Mouse (Mus musculus) myocyte (in vitro differentiated cells): ENCODE results near the gene Sdk2. TPM values are rescaled to one million over a fixed set of nuclear protein-coding genes. Genes with fewer than 3 reads are reported as not detected.

Experiments
- H3K27me3 ChIP-seq: one replicate; pipeline ENCODE4 v1.6.1; 2011; ENCODE audit not compliant: control insufficient read depth, insufficient read depth, insufficient read length
- H3K36me3 ChIP-seq: one replicate; pipeline ENCODE4 v1.6.1; 2011; ENCODE audit not compliant: control insufficient read depth, insufficient read depth
- H3K4me2 ChIP-seq: one replicate; pipeline ENCODE4 v1.6.1; 2011; ENCODE audit warnings: low read depth, control low read depth
- H3K4me3 ChIP-seq: one replicate; pipeline ENCODE4 v1.5.1; 2011; ENCODE audit warnings: mild to moderate bottlenecking, control low read depth, moderate library complexity
- H3K79me2 ChIP-seq: one replicate; pipeline ENCODE4 v1.6.1; 2011; ENCODE audit not compliant: control insufficient read depth, insufficient read depth
- H3ac ChIP-seq: one replicate; pipeline ENCODE4 v1.6.1; 2011; ENCODE audit not compliant: control insufficient read depth, insufficient read length
- CEBPB ChIP-seq: IDR thresholded peaks from 2 replicates; pipeline ENCODE4 v1.6.1; 2011; ENCODE audit warnings: mild to moderate bottlenecking, moderate library complexity; ENCODE audit not compliant: poor library complexity, insufficient read depth, severe bottlenecking
- E2F4 ChIP-seq: IDR thresholded peaks from one replicate; pipeline ENCODE4 v1.6.1; 2011; ENCODE audit warnings: mild to moderate bottlenecking, control low read depth, moderate library complexity; ENCODE audit not compliant: insufficient read depth
- MAX ChIP-seq: IDR thresholded peaks from one replicate; pipeline ENCODE4 v1.6.1; 2011; ENCODE audit warnings: low read depth, mild to moderate bottlenecking, control low read depth
- MYOD1 ChIP-seq, 3 experiments: IDR thresholded peaks; one replicate each; pipeline ENCODE4 v1.6.1; 2011; ENCODE audit warnings: control low read depth in 2 of 3, low read depth in 2 of 3, mild to moderate bottlenecking in 2 of 3, moderate library complexity in 1 of 3; ENCODE audit not compliant: insufficient read length in 2 of 3, control insufficient read depth in 1 of 3
- MYOG ChIP-seq, 3 experiments: IDR thresholded peaks; one replicate each; pipeline ENCODE4 v1.6.1; 2011; ENCODE audit warnings: control low read depth in 2 of 3, low read depth in 2 of 3, mild to moderate bottlenecking in 2 of 3; ENCODE audit not compliant: insufficient read length in 2 of 3, control insufficient read depth in 1 of 3, insufficient read depth in 1 of 3
- POLR2A ChIP-seq: IDR thresholded peaks from one replicate; pipeline ENCODE4 v1.6.1; 2011; ENCODE audit warnings: low read depth, mild to moderate bottlenecking, control low read depth, moderate library complexity; ENCODE audit not compliant: insufficient read length
- POLR2AphosphoS2 ChIP-seq: IDR thresholded peaks from one replicate; pipeline ENCODE4 v1.6.1; 2011; ENCODE audit warnings: low read depth, control low read depth; ENCODE audit not compliant: insufficient read length
- REST ChIP-seq: IDR thresholded peaks from one replicate; pipeline ENCODE4 v1.6.1; 2011; ENCODE audit warnings: mild to moderate bottlenecking, control low read depth, moderate library complexity; ENCODE audit not compliant: insufficient read depth, insufficient read length
- SRF ChIP-seq: IDR thresholded peaks from one replicate; pipeline ENCODE4 v1.6.1; 2011; ENCODE audit warnings: low read depth; ENCODE audit not compliant: control insufficient read depth, insufficient read length
- TCF12 ChIP-seq: IDR thresholded peaks from one replicate; pipeline ENCODE4 v1.6.1; 2011; ENCODE audit warnings: mild to moderate bottlenecking, control low read depth; ENCODE audit not compliant: poor library complexity, insufficient read depth, severe bottlenecking
- TCF3 ChIP-seq: IDR thresholded peaks from one replicate; pipeline ENCODE4 v1.6.1; 2011; ENCODE audit warnings: low read depth, control low read depth; ENCODE audit not compliant: insufficient read length
- USF1 ChIP-seq: IDR thresholded peaks from one replicate; pipeline ENCODE4 v1.6.1; 2011; ENCODE audit warnings: low read depth, mild to moderate bottlenecking, control low read depth, moderate library complexity
- polyA plus RNA-seq: library from polyadenylated mRNA; unstranded; fragments of >200 nt; fragmentation: generic; extraction: Trizol; gene quantifications from one replicate; pipeline ENCODE4 v1.2.1, GENCODE M21; 2012; ENCODE audit warnings: missing spikeins

The Sdk2 gene
- polyA plus RNA-seq, 1 experiment, result 0.06 TPM

- Histone ChIP-seq H3K4me2 (no peak overlapping the region), H3K79me2 (no peaks in the 10 kb centered on the region), H3ac (no peak overlapping the region), H3K27me3 (no peaks in the 10 kb centered on the region), H3K36me3 (no peaks in the 10 kb centered on the region), H3K4me3 (no peak overlapping the region)
- no peak for TF ChIP-seq CEBPB
- TF ChIP-seq POLR2A, result no peak
- no peak for TF ChIP-seq TCF12
- TF ChIP-seq USF1, result no peak
- TF ChIP-seq MYOG (IDR thresholded peaks at IDR 0.05; ENCODE audit: control insufficient read depth in 1 of 3, insufficient read depth in 1 of 3, insufficient read length in 2 of 3, low read depth in 2 of 3), result no peak
- no peak for TF ChIP-seq MAX
These were observed 292.1 kb downstream of the Sdk2 start for GRCm38 (mm10) chr11:113774773-113775172.

GRCm38 (mm10) chr11:113773191-113773590 lies 293.7 kb downstream of the Sdk2 start:
- H3ac ChIP-seq, result no peak overlapping the region
- no peaks in the 10 kb centered on the region for H3K36me3 ChIP-seq
- H3K4me2 ChIP-seq, result no peak overlapping the region
- H3K4me3 ChIP-seq, result no peak overlapping the region
- no peak for TF ChIP-seq REST
- TF ChIP-seq MYOG (IDR thresholded peaks at IDR 0.05; ENCODE audit: control insufficient read depth in 1 of 3, insufficient read depth in 1 of 3, insufficient read length in 2 of 3, low read depth in 2 of 3), result no peak
- TF ChIP-seq MAX, result no peak
- no peak for TF ChIP-seq USF1
- TF ChIP-seq SRF, result no peak
- no peak for TF ChIP-seq MYOD1 (IDR thresholded peaks at IDR 0.05; ENCODE audit: control insufficient read depth in 1 of 3, insufficient read length in 2 of 3, low read depth in 2 of 3)
- no peak for TF ChIP-seq E2F4
- TF ChIP-seq POLR2AphosphoS2, result no peak
- no peak for TF ChIP-seq TCF12
- TF ChIP-seq CEBPB, result no peak
- H3K27me3 ChIP-seq, result no peaks in the 10 kb centered on the region
- no peaks in the 10 kb centered on the region for H3K79me2 ChIP-seq

DNA sequence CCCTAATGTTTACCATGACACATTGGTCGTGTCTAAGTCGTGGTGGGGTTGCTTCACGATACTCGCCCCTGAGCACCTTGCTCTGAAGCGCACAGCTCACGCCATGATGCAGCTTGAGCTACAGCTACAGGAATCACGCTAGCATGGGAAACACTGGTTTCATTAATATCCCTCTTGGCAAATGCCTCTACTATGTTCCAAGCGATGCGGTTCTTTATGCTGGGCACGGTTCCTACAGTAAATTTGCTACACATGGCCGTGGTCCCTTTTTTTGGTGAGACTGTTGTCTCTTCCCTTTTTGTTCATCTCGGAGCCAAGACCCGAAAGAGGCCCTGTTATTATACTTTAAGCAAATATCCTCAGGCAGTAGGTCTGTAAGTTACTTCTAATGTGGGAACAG lies 295.7 kb downstream of the Sdk2 start:
- Histone ChIP-seq H3ac (no peak overlapping the region), H3K4me2 (no peak overlapping the region), H3K36me3 (no peaks in the 10 kb centered on the region), H3K27me3 (no peaks in the 10 kb centered on the region), H3K4me3 (no peak overlapping the region), H3K79me2 (no peaks in the 10 kb centered on the region)
- TF ChIP-seq SRF, result no peak
- TF ChIP-seq TCF3, result no peak
- no peak for TF ChIP-seq MYOD1 (IDR thresholded peaks at IDR 0.05; ENCODE audit: control insufficient read depth in 1 of 3, insufficient read length in 2 of 3, low read depth in 2 of 3)
- no peak for TF ChIP-seq MAX
- TF ChIP-seq POLR2AphosphoS2, result no peak
- no peak for TF ChIP-seq E2F4
- no peak for TF ChIP-seq POLR2A
- no peak for TF ChIP-seq USF1
- TF ChIP-seq CEBPB, result no peak
- TF ChIP-seq MYOG (IDR thresholded peaks at IDR 0.05; ENCODE audit: control insufficient read depth in 1 of 3, insufficient read depth in 1 of 3, insufficient read length in 2 of 3, low read depth in 2 of 3), result no peak
- no peak for TF ChIP-seq REST
- TF ChIP-seq TCF12, result no peak

DNA sequence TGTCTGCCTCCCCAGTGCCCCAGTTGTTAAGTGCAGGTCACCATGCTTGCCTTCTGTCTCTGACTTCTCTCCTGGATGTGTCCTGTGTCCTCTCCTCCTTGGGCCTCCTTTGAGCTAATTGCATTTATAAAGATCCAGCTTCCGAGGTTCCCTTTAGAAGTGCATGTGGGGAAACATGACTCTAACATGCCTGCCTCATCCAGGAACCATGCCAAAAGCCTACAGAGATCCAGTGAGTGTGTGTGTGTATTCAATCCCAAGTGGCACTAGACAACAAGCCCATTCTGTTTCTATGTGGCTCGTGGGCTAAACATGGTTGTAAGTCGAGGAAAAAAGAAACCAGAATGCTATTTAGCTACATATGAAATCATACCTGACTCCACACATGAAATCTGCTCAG lies 298.5 kb downstream of the Sdk2 start:
- Histone ChIP-seq H3K27me3 (no peaks in the 10 kb centered on the region), H3ac (no peak overlapping the region), H3K36me3 (no peaks in the 10 kb centered on the region), H3K4me3 (no peak overlapping the region), H3K79me2 (no peaks in the 10 kb centered on the region), H3K4me2 (no peak overlapping the region)
- no peak for TF ChIP-seq SRF
- no peak for TF ChIP-seq CEBPB
- TF ChIP-seq MYOD1 (IDR thresholded peaks at IDR 0.05; ENCODE audit: control insufficient read depth in 1 of 3, insufficient read length in 2 of 3, low read depth in 2 of 3), result no peak
- no peak for TF ChIP-seq MAX
- TF ChIP-seq TCF12, result no peak
- no peak for TF ChIP-seq POLR2A
- TF ChIP-seq E2F4, result no peak
- TF ChIP-seq USF1, result no peak
- TF ChIP-seq POLR2AphosphoS2, result no peak
- no peak for TF ChIP-seq TCF3
- TF ChIP-seq MYOG (IDR thresholded peaks at IDR 0.05; ENCODE audit: control insufficient read depth in 1 of 3, insufficient read depth in 1 of 3, insufficient read length in 2 of 3, low read depth in 2 of 3), result no peak
- no peak for TF ChIP-seq REST

- no peak overlapping the region for H3ac ChIP-seq
- H3K4me3 ChIP-seq, result no peak overlapping the region
- TF ChIP-seq TCF12 (no peak), CEBPB (no peak), MYOD1 (IDR thresholded peaks at IDR 0.05; ENCODE audit: control insufficient read depth in 1 of 3, insufficient read length in 2 of 3, low read depth in 2 of 3) (no peak)
- H3K36me3 ChIP-seq, result no peaks in the 10 kb centered on the region
- no peaks in the 10 kb centered on the region for H3K79me2 ChIP-seq
- no peaks in the 10 kb centered on the region for H3K27me3 ChIP-seq
- H3K4me2 ChIP-seq, result no peak overlapping the region
These were observed 299.6 kb downstream of the Sdk2 start for GRCm38 (mm10) chr11:113767285-113767684.
